Mouse (Mus musculus) liver, embryonic 14.5 days (tissue): ENCODE measurements around the gene Trim7.

Experiments
- CTCF ChIP-seq: IDR thresholded peaks from 2 replicates; pipeline ENCODE4 v1.5.1; 2016; ENCODE audit warnings: antibody characterized with exemption, low read depth, control low read depth
- EP300 ChIP-seq: IDR thresholded peaks from 2 replicates; pipeline ENCODE4 v1.6.1; 2016; ENCODE audit warnings: antibody characterized with exemption, low read depth

DNA sequence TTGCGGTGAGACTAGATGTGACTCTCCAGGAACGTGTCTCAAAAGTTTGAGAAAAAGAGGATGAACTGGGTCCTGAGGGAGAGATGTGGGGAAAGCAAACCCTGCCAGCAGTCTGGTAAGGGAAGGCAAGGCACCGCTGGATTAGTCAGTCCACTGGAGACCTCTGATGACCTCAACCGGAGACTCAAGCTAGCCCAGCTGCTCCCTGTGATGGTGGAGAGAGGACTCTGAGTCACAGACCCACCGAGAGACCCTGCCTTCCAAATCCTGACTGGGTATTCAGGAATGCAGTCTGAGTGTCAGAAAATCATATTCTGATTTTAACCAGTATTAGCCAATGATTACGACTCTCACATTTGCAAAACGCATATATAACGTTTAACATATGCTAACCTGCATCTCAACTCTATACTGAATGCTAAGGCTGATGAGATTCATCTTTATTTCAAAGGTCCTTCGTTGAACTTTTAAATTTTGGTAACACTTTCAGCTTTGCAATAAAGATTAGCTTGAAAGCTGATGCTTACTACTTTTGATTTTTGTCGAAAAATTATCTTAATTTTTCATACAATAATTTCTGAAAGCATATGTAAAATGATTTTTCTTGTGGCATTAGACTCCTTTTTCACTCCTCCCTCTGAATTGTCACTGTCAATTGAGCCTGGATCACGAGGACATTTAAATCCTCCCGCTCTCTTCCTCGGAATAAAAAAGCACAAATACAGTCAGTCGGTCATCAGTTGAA lies 3.0 kb upstream of the Trim7 start:
- TF ChIP-seq CTCF (no peak), EP300 (no peak)
